In genomic region chr5:17770328-17770727, GRCm38 (mm10) we compare ENCODE assay signal across 27 mouse cellular contexts.
"Had no signal": no experiment of that assay in that cellular context is flagged by ENCODE, and none has a peak within 500 bp of the region (broad histone marks: within the 10 kb centered on the region; RNA-seq: fewer than 3 reads in every experiment).

No protein-coding gene starts in this region.

- DNase-seq: cerebellum, adult 9-11 months; cerebellum, postnatal 10 days; cerebellum, postnatal 14 days; cerebellum, postnatal 25 days; cerebellum, postnatal 36 days; embryo, embryonic 11 days; forebrain, postnatal 0 days; gastrocnemius, adult 2 months; gastrocnemius, postnatal 10 days; gastrocnemius, postnatal 14 days; gastrocnemius, postnatal 25 days; gastrocnemius, postnatal 36 days; heart, adult 11 months; heart, adult 18-20 months; heart, adult 2 months had no signal

- H3K4me1 ChIP-seq: embryonic facial prominence, embryonic 10.5 days; embryonic facial prominence, embryonic 12.5 days; embryonic facial prominence, embryonic 13.5 days; embryonic facial prominence, embryonic 15.5 days; forebrain, embryonic 10.5 days; forebrain, embryonic 12.5 days; forebrain, embryonic 13.5 days; forebrain, embryonic 15.5 days; heart, embryonic 10.5 days had no signal

- H3K4me3 ChIP-seq: embryonic facial prominence, embryonic 10.5 days; embryonic facial prominence, embryonic 12.5 days; embryonic facial prominence, embryonic 13.5 days; embryonic facial prominence, embryonic 15.5 days; erythroblast, embryonic 14.5 days; forebrain, embryonic 10.5 days; forebrain, embryonic 12.5 days; forebrain, embryonic 13.5 days; forebrain, embryonic 15.5 days; gastrocnemius, adult 2 months; heart, adult 2 months; heart, embryonic 10.5 days had no signal

- H3K27me3 ChIP-seq: embryonic facial prominence, embryonic 12.5 days; embryonic facial prominence, embryonic 13.5 days; embryonic facial prominence, embryonic 15.5 days; forebrain, embryonic 12.5 days; forebrain, embryonic 13.5 days; forebrain, embryonic 15.5 days had no signal

- H3K9ac ChIP-seq: embryonic facial prominence, embryonic 12.5 days; embryonic facial prominence, embryonic 13.5 days; embryonic facial prominence, embryonic 15.5 days; forebrain, embryonic 12.5 days; forebrain, embryonic 13.5 days; forebrain, embryonic 15.5 days; forebrain, postnatal 0 days had no signal

- H3K9me3 ChIP-seq: embryonic facial prominence, embryonic 10.5 days; embryonic facial prominence, embryonic 12.5 days; embryonic facial prominence, embryonic 13.5 days; embryonic facial prominence, embryonic 15.5 days; forebrain, embryonic 10.5 days; forebrain, embryonic 12.5 days; forebrain, embryonic 13.5 days; forebrain, embryonic 15.5 days; heart, embryonic 10.5 days had no signal

- ATAC-seq: forebrain, embryonic 13.5 days; forebrain, embryonic 14.5 days; forebrain, embryonic 15.5 days; forebrain, embryonic 16.5 days; forebrain, postnatal 0 days had no signal

- H3K27ac ChIP-seq: embryonic facial prominence, embryonic 10.5 days; embryonic facial prominence, embryonic 12.5 days; embryonic facial prominence, embryonic 13.5 days; embryonic facial prominence, embryonic 15.5 days; forebrain, embryonic 10.5 days; forebrain, embryonic 12.5 days; forebrain, embryonic 13.5 days; forebrain, embryonic 15.5 days; gastrocnemius, adult 2 months; heart, adult 2 months; heart, embryonic 10.5 days had no signal

- H3K36me3 ChIP-seq: embryonic facial prominence, embryonic 10.5 days; embryonic facial prominence, embryonic 12.5 days; embryonic facial prominence, embryonic 13.5 days; embryonic facial prominence, embryonic 15.5 days; forebrain, embryonic 10.5 days; forebrain, embryonic 12.5 days; forebrain, embryonic 15.5 days; heart, embryonic 10.5 days had no signal
